Mouse (Mus musculus): ENCODE measurements at regions not wholly inside any gene's neighbourhood (a gene's known extent, or its start where the extent isn't known, plus 50 kb on each side); places are given as distances from the start of the nearest gene placed in this dataset.

DNA sequence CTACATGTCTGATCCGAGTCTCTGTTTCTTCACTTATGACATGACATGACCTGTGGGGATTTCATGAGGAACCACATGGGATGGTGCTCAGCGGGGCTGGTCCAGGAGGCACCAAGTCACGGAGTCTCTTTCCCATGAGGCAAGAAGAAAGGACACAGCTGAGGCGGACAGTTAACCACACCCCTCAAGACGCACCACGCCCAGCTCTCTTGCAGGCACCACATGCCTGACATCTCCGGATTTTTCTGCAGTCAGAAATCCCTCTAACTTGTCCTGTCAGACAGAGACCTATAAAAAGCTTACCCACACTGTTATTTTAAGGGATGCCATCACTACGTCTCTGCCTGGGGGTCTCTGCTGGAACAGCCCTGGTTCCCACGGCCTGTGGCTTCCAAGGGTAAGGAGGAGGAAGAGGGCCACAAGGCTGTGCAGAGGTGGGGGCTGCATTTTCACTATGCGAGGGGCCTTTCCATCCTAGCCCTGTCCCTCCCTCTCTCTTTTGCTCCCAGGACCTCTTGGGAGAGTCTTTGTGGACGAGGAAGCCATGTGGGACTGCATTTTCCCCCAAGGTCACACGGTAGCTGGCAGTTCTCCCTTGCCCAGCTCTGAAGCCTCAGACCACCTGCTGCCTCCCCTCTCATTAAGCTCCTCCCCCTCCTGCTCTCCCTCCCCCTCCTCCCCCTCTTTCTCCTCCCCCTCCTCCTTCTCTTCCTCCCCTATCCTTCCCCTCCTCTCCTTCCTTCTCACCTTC, 154.6 kb upstream of the Gm26897 start:
- H3K27ac ChIP-seq (ENCODE audit: insufficient read depth, low read depth, low read length) = no peak overlapping the region
- no peaks in the 10 kb centered on the region for H3K4me1 ChIP-seq (ENCODE audit: control insufficient read depth, insufficient read depth, low read length)
- whole genome bisulfite sequencing = 35% methylated on average over 12 of the region's 12 CpGs
- H3K36me3 ChIP-seq (ENCODE audit: control insufficient read depth, insufficient read depth, low read length) = no peaks in the 10 kb centered on the region
- TF ChIP-seq POLR2A (IDR thresholded peaks at IDR 0.05; ENCODE audit: low read depth, low read length) = no peak
- TF ChIP-seq CTCF (conservative IDR thresholded peaks at IDR 0.05; ENCODE audit: insufficient read depth, insufficient read length, low read depth, low read length) = no peak
- DNase-seq = no peak
- H3K4me3 ChIP-seq (ENCODE audit: insufficient read depth, low read depth, low read length) = no peak overlapping the region
- H3K27me3 ChIP-seq (replicated peaks; ENCODE audit: control insufficient read depth, insufficient read depth, low read length) = no peaks in the 10 kb centered on the region; the same call in 1 of the 2 replicates

DNA sequence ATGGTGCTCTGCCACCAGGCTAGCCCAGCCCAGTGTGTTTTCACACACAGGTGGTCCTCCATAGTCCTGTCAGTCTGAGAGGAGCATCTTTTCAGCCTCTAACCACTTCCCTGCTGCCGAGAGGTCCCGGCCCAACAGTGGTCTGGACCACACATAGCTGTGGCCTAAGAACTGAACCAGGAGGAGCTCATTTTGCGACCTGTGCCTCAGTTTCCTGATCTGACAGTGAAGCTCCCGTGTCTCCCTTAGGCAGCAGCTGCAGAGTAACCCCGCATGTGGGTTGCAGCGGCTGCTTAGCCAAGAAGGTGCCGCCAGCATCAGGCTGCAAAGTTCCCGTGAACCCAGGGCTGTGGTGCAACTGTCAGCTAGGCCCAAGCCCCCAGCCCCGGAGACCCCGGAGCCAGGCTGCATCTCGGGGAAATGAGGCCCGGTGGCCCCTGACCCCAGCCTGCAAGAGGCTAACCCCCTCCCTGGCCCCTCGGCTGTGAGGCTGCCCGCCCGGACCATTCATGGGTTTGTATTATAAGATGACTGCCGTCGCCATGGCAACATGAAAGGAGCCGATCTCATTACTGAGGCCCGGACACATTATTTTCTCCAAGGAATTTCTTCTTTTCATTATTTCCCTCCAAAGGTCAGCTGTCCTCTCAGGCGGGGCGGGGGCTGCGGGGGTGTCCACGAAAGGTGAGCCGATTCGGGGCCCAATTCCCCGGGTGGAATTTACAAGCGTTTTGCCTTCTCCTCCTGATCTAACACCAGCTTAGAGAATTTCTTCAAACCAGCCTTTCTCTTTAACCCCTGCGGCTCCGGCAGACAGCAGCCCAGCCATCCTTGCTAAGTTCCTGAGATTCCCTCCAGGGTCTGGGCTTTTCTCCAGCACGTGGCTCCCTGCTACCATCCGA, 152.6 kb upstream of the Gm26897 start:
- TF ChIP-seq CTCF (conservative IDR thresholded peaks at IDR 0.05; ENCODE audit: insufficient read depth, insufficient read length, low read depth, low read length) = no peak
- no peak for TF ChIP-seq POLR2A (IDR thresholded peaks at IDR 0.05; ENCODE audit: low read depth, low read length)
- 13% methylated on average over 31 of the region's 31 CpGs for WGBS
- Histone ChIP-seq H3K27me3 (replicated peaks; ENCODE audit: control insufficient read depth, insufficient read depth, low read length) (no peaks in the 10 kb centered on the region; the same call in 1 of the 2 replicates), H3K4me3 (ENCODE audit: insufficient read depth, low read depth, low read length) (no peak overlapping the region), H3K36me3 (ENCODE audit: control insufficient read depth, insufficient read depth, low read length) (no peaks in the 10 kb centered on the region), H3K27ac (ENCODE audit: insufficient read depth, low read depth, low read length) (no peak overlapping the region), H3K4me1 (ENCODE audit: control insufficient read depth, insufficient read depth, low read length) (no peaks in the 10 kb centered on the region)
- no peak for DNase-seq

DNA sequence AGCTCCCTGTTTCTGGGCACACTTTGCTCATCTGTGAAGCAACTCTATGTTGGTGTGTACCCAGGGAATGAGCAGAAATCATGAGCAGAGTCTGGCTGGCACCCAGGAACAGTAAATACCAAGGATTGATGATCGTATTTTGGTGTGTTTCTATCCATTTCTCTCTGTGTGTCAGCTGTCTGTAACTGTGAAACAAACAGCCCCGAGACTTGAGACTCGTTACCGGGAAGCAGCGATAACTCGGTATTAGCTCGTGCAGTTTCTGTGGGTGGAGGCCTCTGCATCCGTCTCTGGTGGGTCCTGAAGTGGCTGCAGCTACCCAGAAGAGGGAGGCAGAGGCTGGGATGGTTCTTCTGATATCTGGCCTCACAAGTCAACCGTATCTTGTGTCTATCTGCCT, 151.7 kb upstream of the Gm26897 start:
- DNase-seq = no peak
- Histone ChIP-seq H3K27me3 (replicated peaks; ENCODE audit: control insufficient read depth, insufficient read depth, low read length) (no peaks in the 10 kb centered on the region; the same call in 1 of the 2 replicates), H3K36me3 (ENCODE audit: control insufficient read depth, insufficient read depth, low read length) (no peaks in the 10 kb centered on the region), H3K27ac (ENCODE audit: insufficient read depth, low read depth, low read length) (no peak overlapping the region), H3K4me3 (ENCODE audit: insufficient read depth, low read depth, low read length) (no peak overlapping the region), H3K4me1 (ENCODE audit: control insufficient read depth, insufficient read depth, low read length) (no peaks in the 10 kb centered on the region)
- 49% methylated on average over 9 of the region's 9 CpGs for WGBS
- TF ChIP-seq CTCF (conservative IDR thresholded peaks at IDR 0.05; ENCODE audit: insufficient read depth, insufficient read length, low read depth, low read length) = no peak
- no peak for TF ChIP-seq POLR2A (IDR thresholded peaks at IDR 0.05; ENCODE audit: low read depth, low read length)

DNA sequence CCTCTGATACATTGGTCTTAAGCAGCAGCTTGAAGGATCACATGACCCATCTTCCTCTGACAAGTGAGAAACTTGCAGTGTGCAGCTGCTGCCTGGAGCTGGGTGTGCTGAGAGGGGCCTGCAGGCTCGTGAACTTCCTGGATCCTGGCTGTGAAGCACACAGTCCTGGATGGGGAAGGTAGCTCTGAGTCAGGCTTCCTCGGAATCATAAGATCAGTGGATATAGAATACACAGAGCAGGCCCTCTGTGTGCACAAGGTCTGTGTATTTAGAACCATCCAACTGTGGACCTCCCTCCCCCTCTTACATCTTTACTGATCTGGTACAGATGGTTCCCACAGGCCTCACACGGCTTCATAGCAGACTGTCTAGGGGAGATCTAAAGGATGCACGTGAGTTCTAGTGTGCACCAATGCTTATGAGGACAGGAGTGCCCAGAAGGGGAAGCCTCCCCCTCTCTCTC, 143.1 kb upstream of the Gm26897 start:
- Histone ChIP-seq H3K4me3 (ENCODE audit: insufficient read depth, low read depth, low read length) (no peak overlapping the region), H3K27ac (ENCODE audit: insufficient read depth, low read depth, low read length) (no peak overlapping the region), H3K36me3 (ENCODE audit: control insufficient read depth, insufficient read depth, low read length) (no peaks in the 10 kb centered on the region), H3K4me1 (ENCODE audit: control insufficient read depth, insufficient read depth, low read length) (no peaks in the 10 kb centered on the region), H3K27me3 (replicated peaks; ENCODE audit: control insufficient read depth, insufficient read depth, low read length) (no peaks in the 10 kb centered on the region)
- TF ChIP-seq POLR2A (IDR thresholded peaks at IDR 0.05; ENCODE audit: low read depth, low read length) = no peak
- TF ChIP-seq CTCF (conservative IDR thresholded peaks at IDR 0.05; ENCODE audit: insufficient read depth, insufficient read length, low read depth, low read length) = no peak
- 14% methylated on average over 4 of the region's 4 CpGs for WGBS
- no peak for DNase-seq

DNA sequence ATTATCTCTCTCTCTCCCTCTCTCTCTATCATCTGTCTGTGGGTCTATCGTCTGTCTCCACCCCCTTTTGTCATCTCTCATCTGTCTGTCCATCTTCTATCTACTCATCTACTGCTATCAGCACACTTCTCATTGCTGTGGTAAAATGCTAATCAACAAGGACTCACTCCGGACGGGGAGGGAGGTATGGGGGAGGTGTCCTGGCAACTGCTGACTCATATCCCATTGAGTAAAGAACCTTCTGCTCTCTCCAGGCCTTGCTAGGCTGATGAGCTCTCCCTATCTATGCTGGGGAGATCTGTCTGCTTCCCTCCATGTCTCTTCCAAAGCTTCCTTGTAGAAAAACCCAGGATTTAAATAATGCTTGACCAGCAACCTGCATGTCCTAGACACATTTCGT, 140.9 kb upstream of the Gm26897 start:
- TF ChIP-seq CTCF (conservative IDR thresholded peaks at IDR 0.05; ENCODE audit: insufficient read depth, insufficient read length, low read depth, low read length) (no peak), POLR2A (IDR thresholded peaks at IDR 0.05; ENCODE audit: low read depth, low read length) (no peak)
- DNase-seq = no peak
- Histone ChIP-seq H3K4me1 (ENCODE audit: control insufficient read depth, insufficient read depth, low read length) (no peaks in the 10 kb centered on the region), H3K36me3 (ENCODE audit: control insufficient read depth, insufficient read depth, low read length) (no peaks in the 10 kb centered on the region), H3K27ac (ENCODE audit: insufficient read depth, low read depth, low read length) (no peak overlapping the region), H3K27me3 (replicated peaks; ENCODE audit: control insufficient read depth, insufficient read depth, low read length) (no peaks in the 10 kb centered on the region), H3K4me3 (ENCODE audit: insufficient read depth, low read depth, low read length) (no peak overlapping the region)
- 62% methylated on average over 4 of the region's 4 CpGs for WGBS

DNA sequence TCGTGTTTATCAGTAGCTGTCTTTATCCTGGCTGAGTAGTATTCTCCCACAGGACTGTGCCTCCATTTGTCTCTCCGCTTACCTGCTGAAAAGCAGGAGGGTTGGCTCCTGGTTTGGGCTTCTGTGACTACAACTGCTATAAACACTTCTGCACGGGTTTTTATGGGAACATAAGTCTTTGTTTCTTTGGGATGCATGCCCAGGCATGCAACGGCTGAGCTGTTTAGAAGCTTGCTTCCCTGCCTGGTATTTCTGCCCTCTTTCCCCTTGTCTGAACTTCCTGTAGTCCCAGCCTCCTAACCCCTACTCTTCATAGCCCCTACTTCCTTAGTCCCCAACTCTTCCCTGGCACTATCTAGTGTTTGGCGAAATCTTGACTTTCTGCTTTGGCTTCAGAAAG, 139.6 kb upstream of the Gm26897 start:
- Histone ChIP-seq H3K4me3 (ENCODE audit: insufficient read depth, low read depth, low read length) (no peak overlapping the region), H3K36me3 (ENCODE audit: control insufficient read depth, insufficient read depth, low read length) (no peaks in the 10 kb centered on the region), H3K4me1 (ENCODE audit: control insufficient read depth, insufficient read depth, low read length) (no peaks in the 10 kb centered on the region), H3K27ac (ENCODE audit: insufficient read depth, low read depth, low read length) (no peak overlapping the region), H3K27me3 (replicated peaks; ENCODE audit: control insufficient read depth, insufficient read depth, low read length) (no peaks in the 10 kb centered on the region)
- no peak for DNase-seq
- no peak for TF ChIP-seq POLR2A (IDR thresholded peaks at IDR 0.05; ENCODE audit: low read depth, low read length)
- TF ChIP-seq CTCF (conservative IDR thresholded peaks at IDR 0.05; ENCODE audit: insufficient read depth, insufficient read length, low read depth, low read length) = no peak
- WGBS = 68% methylated on average over 5 of the region's 5 CpGs

DNA sequence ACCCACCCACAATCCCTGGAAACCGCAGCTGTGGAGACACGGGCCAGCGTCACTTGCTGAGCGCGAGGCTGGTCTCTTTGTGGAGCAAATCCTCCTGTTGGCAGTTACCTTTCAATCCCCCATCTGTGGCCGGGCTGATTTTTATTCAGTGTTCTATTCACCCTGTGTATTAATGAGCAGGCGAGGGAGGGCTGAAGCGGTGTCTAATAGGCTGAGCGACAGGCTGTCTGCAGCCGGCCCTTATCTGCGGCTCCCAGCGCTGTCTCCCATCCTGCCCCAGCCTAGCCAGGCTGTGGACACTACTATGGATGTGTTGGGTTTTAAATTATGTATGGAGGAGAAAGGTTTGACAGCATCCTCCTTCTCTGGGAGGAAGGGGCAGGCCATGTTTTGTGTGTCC, 138.3 kb upstream of the Gm26897 start:
- no peaks in the 10 kb centered on the region for H3K36me3 ChIP-seq (ENCODE audit: control insufficient read depth, insufficient read depth, low read length)
- no peaks in the 10 kb centered on the region for H3K27me3 ChIP-seq (replicated peaks; ENCODE audit: control insufficient read depth, insufficient read depth, low read length)
- WGBS = 80% methylated on average over 12 of the region's 12 CpGs
- H3K4me1 ChIP-seq (ENCODE audit: control insufficient read depth, insufficient read depth, low read length) = no peaks in the 10 kb centered on the region
- no peak overlapping the region for H3K27ac ChIP-seq (ENCODE audit: insufficient read depth, low read depth, low read length)
- DNase-seq = no peak
- no peak for TF ChIP-seq POLR2A (IDR thresholded peaks at IDR 0.05; ENCODE audit: low read depth, low read length)
- no peak for TF ChIP-seq CTCF (conservative IDR thresholded peaks at IDR 0.05; ENCODE audit: insufficient read depth, insufficient read length, low read depth, low read length)
- H3K4me3 ChIP-seq (ENCODE audit: insufficient read depth, low read depth, low read length) = no peak overlapping the region
